Mouse (Mus musculus) myocyte (in vitro differentiated cells): ENCODE measurements around the gene Dhrs9. TPM values are rescaled to one million over a fixed set of nuclear protein-coding genes. Genes with fewer than 3 reads are reported as not detected.
A peak's percentile ranks its signal among the peaks of the same experiment; 100 is the strongest.

Experiments
- H3K27me3 ChIP-seq: one replicate; pipeline ENCODE4 v1.6.1; 2011; ENCODE audit not compliant: control insufficient read depth, insufficient read depth, insufficient read length
- H3K36me3 ChIP-seq: one replicate; pipeline ENCODE4 v1.6.1; 2011; ENCODE audit not compliant: control insufficient read depth, insufficient read depth
- H3K4me2 ChIP-seq: one replicate; pipeline ENCODE4 v1.6.1; 2011; ENCODE audit warnings: low read depth, control low read depth
- H3K4me3 ChIP-seq: one replicate; pipeline ENCODE4 v1.5.1; 2011; ENCODE audit warnings: mild to moderate bottlenecking, control low read depth, moderate library complexity
- H3K79me2 ChIP-seq: one replicate; pipeline ENCODE4 v1.6.1; 2011; ENCODE audit not compliant: control insufficient read depth, insufficient read depth
- H3ac ChIP-seq: one replicate; pipeline ENCODE4 v1.6.1; 2011; ENCODE audit not compliant: control insufficient read depth, insufficient read length
- CEBPB ChIP-seq: IDR thresholded peaks from 2 replicates; pipeline ENCODE4 v1.6.1; 2011; ENCODE audit warnings: mild to moderate bottlenecking, moderate library complexity; ENCODE audit not compliant: poor library complexity, insufficient read depth, severe bottlenecking
- E2F4 ChIP-seq: IDR thresholded peaks from one replicate; pipeline ENCODE4 v1.6.1; 2011; ENCODE audit warnings: mild to moderate bottlenecking, control low read depth, moderate library complexity; ENCODE audit not compliant: insufficient read depth
- MAX ChIP-seq: IDR thresholded peaks from one replicate; pipeline ENCODE4 v1.6.1; 2011; ENCODE audit warnings: low read depth, mild to moderate bottlenecking, control low read depth
- MYOD1 ChIP-seq, 3 experiments: IDR thresholded peaks; one replicate each; pipeline ENCODE4 v1.6.1; 2011; ENCODE audit warnings: control low read depth in 2 of 3, low read depth in 2 of 3, mild to moderate bottlenecking in 2 of 3, moderate library complexity in 1 of 3; ENCODE audit not compliant: insufficient read length in 2 of 3, control insufficient read depth in 1 of 3
- MYOG ChIP-seq, 3 experiments: IDR thresholded peaks; one replicate each; pipeline ENCODE4 v1.6.1; 2011; ENCODE audit warnings: control low read depth in 2 of 3, low read depth in 2 of 3, mild to moderate bottlenecking in 2 of 3; ENCODE audit not compliant: insufficient read length in 2 of 3, control insufficient read depth in 1 of 3, insufficient read depth in 1 of 3
- POLR2A ChIP-seq: IDR thresholded peaks from one replicate; pipeline ENCODE4 v1.6.1; 2011; ENCODE audit warnings: low read depth, mild to moderate bottlenecking, control low read depth, moderate library complexity; ENCODE audit not compliant: insufficient read length
- POLR2AphosphoS2 ChIP-seq: IDR thresholded peaks from one replicate; pipeline ENCODE4 v1.6.1; 2011; ENCODE audit warnings: low read depth, control low read depth; ENCODE audit not compliant: insufficient read length
- REST ChIP-seq: IDR thresholded peaks from one replicate; pipeline ENCODE4 v1.6.1; 2011; ENCODE audit warnings: mild to moderate bottlenecking, control low read depth, moderate library complexity; ENCODE audit not compliant: insufficient read depth, insufficient read length
- SRF ChIP-seq: IDR thresholded peaks from one replicate; pipeline ENCODE4 v1.6.1; 2011; ENCODE audit warnings: low read depth; ENCODE audit not compliant: control insufficient read depth, insufficient read length
- TCF12 ChIP-seq: IDR thresholded peaks from one replicate; pipeline ENCODE4 v1.6.1; 2011; ENCODE audit warnings: mild to moderate bottlenecking, control low read depth; ENCODE audit not compliant: poor library complexity, insufficient read depth, severe bottlenecking
- TCF3 ChIP-seq: IDR thresholded peaks from one replicate; pipeline ENCODE4 v1.6.1; 2011; ENCODE audit warnings: low read depth, control low read depth; ENCODE audit not compliant: insufficient read length
- USF1 ChIP-seq: IDR thresholded peaks from one replicate; pipeline ENCODE4 v1.6.1; 2011; ENCODE audit warnings: low read depth, mild to moderate bottlenecking, control low read depth, moderate library complexity
- polyA plus RNA-seq: library from polyadenylated mRNA; unstranded; fragments of >200 nt; fragmentation: generic; extraction: Trizol; gene quantifications from one replicate; pipeline ENCODE4 v1.2.1, GENCODE M21; 2012; ENCODE audit warnings: missing spikeins

The Dhrs9 gene
- polyA plus RNA-seq, 1 experiment = 3.3 TPM

GRCm38 (mm10) chr2:69428116-69428515 lies 47.9 kb downstream of the Dhrs9 start:
- no peak overlapping the region for H3K4me2 ChIP-seq
- H3K27me3 ChIP-seq = no peaks in the 10 kb centered on the region
- no peak overlapping the region for H3K4me3 ChIP-seq
- TF ChIP-seq POLR2A = no peak
- no peak for TF ChIP-seq SRF
- TF ChIP-seq MYOD1 (IDR thresholded peaks at IDR 0.05; ENCODE audit: control insufficient read depth in 1 of 3, insufficient read length in 2 of 3, low read depth in 2 of 3) = no peak
- no peak for TF ChIP-seq REST
- no peak for TF ChIP-seq MAX
- no peak for TF ChIP-seq POLR2AphosphoS2
- no peak for TF ChIP-seq USF1
- no peak for TF ChIP-seq CEBPB
- no peak for TF ChIP-seq MYOG (IDR thresholded peaks at IDR 0.05; ENCODE audit: control insufficient read depth in 1 of 3, insufficient read depth in 1 of 3, insufficient read length in 2 of 3, low read depth in 2 of 3)
- TF ChIP-seq E2F4 = no peak
- TF ChIP-seq TCF12 = no peak
- no peak for TF ChIP-seq TCF3
- no peaks in the 10 kb centered on the region for H3K79me2 ChIP-seq
- H3K36me3 ChIP-seq = no peaks in the 10 kb centered on the region
- no peak overlapping the region for H3ac ChIP-seq

GRCm38 (mm10) chr2:69441656-69442055 lies 61.4 kb downstream of the Dhrs9 start:
- Histone ChIP-seq H3K4me2 (no peak overlapping the region), H3K4me3 (no peak overlapping the region), H3K27me3 (no peaks in the 10 kb centered on the region), H3ac (no peak overlapping the region), H3K79me2 (no peaks in the 10 kb centered on the region), H3K36me3 (no peaks in the 10 kb centered on the region)
- no peak for TF ChIP-seq POLR2AphosphoS2
- TF ChIP-seq REST = no peak
- no peak for TF ChIP-seq SRF
- TF ChIP-seq E2F4 = no peak
- no peak for TF ChIP-seq POLR2A
- no peak for TF ChIP-seq MAX
- no peak for TF ChIP-seq TCF3
- no peak for TF ChIP-seq USF1
- no peak for TF ChIP-seq MYOD1 (IDR thresholded peaks at IDR 0.05; ENCODE audit: control insufficient read depth in 1 of 3, insufficient read length in 2 of 3, low read depth in 2 of 3)
- no peak for TF ChIP-seq CEBPB
- TF ChIP-seq TCF12 = no peak
- no peak for TF ChIP-seq MYOG (IDR thresholded peaks at IDR 0.05; ENCODE audit: control insufficient read depth in 1 of 3, insufficient read depth in 1 of 3, insufficient read length in 2 of 3, low read depth in 2 of 3)

GRCm38 (mm10) chr2:69445896-69446472 lies 65.7 kb downstream of the Dhrs9 start:
- H3K36me3 ChIP-seq = no peaks in the 10 kb centered on the region
- no peaks in the 10 kb centered on the region for H3K27me3 ChIP-seq
- no peak overlapping the region for H3K4me2 ChIP-seq
- TF ChIP-seq MYOD1 (IDR thresholded peaks at IDR 0.05; ENCODE audit: control insufficient read depth in 1 of 3, insufficient read length in 2 of 3, low read depth in 2 of 3) (no peak), POLR2A (no peak)
- H3K4me3 ChIP-seq = no peak overlapping the region
- no peaks in the 10 kb centered on the region for H3K79me2 ChIP-seq
- H3ac ChIP-seq = no peak overlapping the region

- no peak for TF ChIP-seq MYOG (IDR thresholded peaks at IDR 0.05; ENCODE audit: control insufficient read depth in 1 of 3, insufficient read depth in 1 of 3, insufficient read length in 2 of 3, low read depth in 2 of 3)
- TF ChIP-seq POLR2AphosphoS2 = no peak
- TF ChIP-seq CEBPB = no peak
- TF ChIP-seq MAX = no peak
- TF ChIP-seq TCF12 = no peak
- no peak for TF ChIP-seq TCF3
- no peak for TF ChIP-seq SRF
- TF ChIP-seq E2F4 = no peak
- no peak for TF ChIP-seq USF1
- TF ChIP-seq REST = no peak
- TF ChIP-seq POLR2A = no peak
- no peak for TF ChIP-seq MYOD1 (IDR thresholded peaks at IDR 0.05; ENCODE audit: control insufficient read depth in 1 of 3, insufficient read length in 2 of 3, low read depth in 2 of 3)
- no peak overlapping the region for H3ac ChIP-seq
- H3K4me2 ChIP-seq = no peak overlapping the region
- H3K4me3 ChIP-seq = no peak overlapping the region
- no peaks in the 10 kb centered on the region for H3K79me2 ChIP-seq
- no peaks in the 10 kb centered on the region for H3K36me3 ChIP-seq
- H3K27me3 ChIP-seq = no peaks in the 10 kb centered on the region
Observed at GRCm38 (mm10) chr2:69448581-69448980, 68.3 kb downstream of the Dhrs9 start.

GRCm38 (mm10) chr2:69451128-69451527 lies 70.9 kb downstream of the Dhrs9 start:
- Histone ChIP-seq H3ac (no peak overlapping the region), H3K36me3 (no peaks in the 10 kb centered on the region), H3K4me3 (no peak overlapping the region), H3K79me2 (no peaks in the 10 kb centered on the region), H3K27me3 (no peaks in the 10 kb centered on the region), H3K4me2 (peak overlapping the region; percentile 42)
- peak in 2 of 3 experiments; percentile 60 to 69 for TF ChIP-seq MYOD1 (IDR thresholded peaks at IDR 0.05; ENCODE audit: control insufficient read depth in 1 of 3, insufficient read length in 2 of 3, low read depth in 2 of 3)
- no peak for TF ChIP-seq MYOG (IDR thresholded peaks at IDR 0.05; ENCODE audit: control insufficient read depth in 1 of 3, insufficient read depth in 1 of 3, insufficient read length in 2 of 3, low read depth in 2 of 3)

Other genes starting within 250 kb of the Dhrs9 start
- 0.13 TPM for gene Nostrin, start 244.6 kb upstream of the Dhrs9 start, polyA plus RNA-seq
- 16.3 TPM for gene Spc25, start 174.3 kb upstream of the Dhrs9 start, polyA plus RNA-seq
- gene G6pc2, start 169.4 kb upstream of the Dhrs9 start, polyA plus RNA-seq = not detected
- not detected for gene Abcb11, start 37.8 kb upstream of the Dhrs9 start, polyA plus RNA-seq
- 0.07 TPM for gene Lrp2, start 205.6 kb downstream of the Dhrs9 start, polyA plus RNA-seq